Mouse (Mus musculus) brain, embryonic 14.5 days (tissue): ENCODE results near the gene Dpyd.

Experiments
- CTCF ChIP-seq: fragments of 200-500 bp; IDR thresholded peaks from 2 replicates; pipeline ENCODE4 v1.5.1; 2012; ENCODE audit warnings: inconsistent platforms, mild to moderate bottlenecking, moderate library complexity, borderline replicate concordance; ENCODE audit not compliant: insufficient read depth, insufficient read length; ENCODE audit errors: extremely low read depth
- POLR2A ChIP-seq: fragments of 200-500 bp; IDR thresholded peaks from 2 replicates; pipeline ENCODE4 v1.6.1; 2012; ENCODE audit warnings: mild to moderate bottlenecking, inconsistent platforms, borderline replicate concordance; ENCODE audit not compliant: poor library complexity, insufficient read depth, insufficient read length, severe bottlenecking; ENCODE audit errors: extremely low read depth

DNA sequence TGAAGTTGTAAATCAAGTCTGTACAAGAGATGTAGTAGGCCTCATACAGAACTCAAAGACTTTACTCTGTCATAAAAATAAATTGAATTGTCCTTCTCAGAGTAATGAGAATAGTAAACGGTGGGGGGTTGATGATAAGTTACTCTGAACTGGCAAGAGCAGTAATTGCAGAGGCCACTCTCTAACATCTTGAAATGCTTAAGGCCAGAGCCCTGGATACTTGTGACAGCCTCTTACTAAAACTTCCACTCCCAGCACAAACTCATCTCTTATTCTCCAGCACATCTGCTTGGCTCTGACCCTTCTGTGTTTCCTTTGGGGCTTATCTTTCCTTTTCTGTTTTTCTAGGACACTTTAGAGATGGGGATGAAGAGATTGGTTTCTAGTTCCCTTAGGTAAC, 606.7 kb downstream of the Dpyd start:
- TF ChIP-seq CTCF, result no peak
- no peak for TF ChIP-seq POLR2A
